Mouse (Mus musculus): ENCODE measurements at regions not wholly inside any gene's neighbourhood (a gene's known extent, or its start where the extent isn't known, plus 50 kb on each side); places are given as distances from the start of the nearest gene placed in this dataset.
A peak's percentile ranks its signal among the peaks of the same experiment; 100 is the strongest.

DNA sequence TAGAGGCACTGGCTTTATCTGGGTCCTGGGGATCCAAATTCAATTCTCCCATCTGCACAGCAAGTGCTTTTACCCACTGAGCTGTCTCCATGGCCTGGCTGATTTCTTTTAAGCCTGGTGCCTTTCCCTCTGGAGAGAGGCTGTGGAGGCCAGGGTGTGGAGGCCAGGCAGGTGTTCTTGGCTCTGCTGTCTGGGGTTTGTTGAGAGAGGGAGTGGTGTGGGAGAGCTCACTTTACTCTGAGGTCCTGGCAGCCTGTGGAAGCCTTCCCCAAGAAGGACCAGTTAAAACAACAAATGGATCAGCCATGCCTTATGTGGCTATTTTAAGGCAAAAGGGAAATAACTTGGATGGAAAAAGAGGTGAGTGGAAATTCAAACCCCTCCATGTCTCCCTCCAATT, 86.5 kb downstream of the Rpl14 start:
- DNase-seq, result no peak
- Histone ChIP-seq H3K79me2 (replicated peaks; ENCODE audit: control insufficient read depth, insufficient read depth, low read length) (no peaks in the 10 kb centered on the region), H3K27ac (peak overlapping the region; percentile 13), H3K36me3 (ENCODE audit: control insufficient read depth, insufficient read depth, low read length) (no peaks in the 10 kb centered on the region), H3K4me1 (ENCODE audit: control insufficient read depth, insufficient read depth, low read length) (peaks cover 14% of the 10 kb centered on the region), H3K4me3 (no peak overlapping the region), H3K9ac (ENCODE audit: low read depth, low read length) (no peak overlapping the region), H3K27me3 (ENCODE audit: control insufficient read depth, insufficient read depth, low read length) (no peaks in the 10 kb centered on the region)
- intact Hi-C loops (cut with DNase I), result loop anchor here (2.0 to 5.0 kb wide), 4 partner anchors 83 to 400 kb away; no protein-coding TSS in a partner anchor
- TF ChIP-seq CTCF (IDR thresholded peaks at IDR 0.05) (no peak), POLR2A (IDR thresholded peaks at IDR 0.05; ENCODE audit: insufficient read depth, low read depth, low read length) (no peak), EP300 (IDR thresholded peaks at IDR 0.05; ENCODE audit: insufficient read depth, low read depth, low read length) (no peak)

DNA sequence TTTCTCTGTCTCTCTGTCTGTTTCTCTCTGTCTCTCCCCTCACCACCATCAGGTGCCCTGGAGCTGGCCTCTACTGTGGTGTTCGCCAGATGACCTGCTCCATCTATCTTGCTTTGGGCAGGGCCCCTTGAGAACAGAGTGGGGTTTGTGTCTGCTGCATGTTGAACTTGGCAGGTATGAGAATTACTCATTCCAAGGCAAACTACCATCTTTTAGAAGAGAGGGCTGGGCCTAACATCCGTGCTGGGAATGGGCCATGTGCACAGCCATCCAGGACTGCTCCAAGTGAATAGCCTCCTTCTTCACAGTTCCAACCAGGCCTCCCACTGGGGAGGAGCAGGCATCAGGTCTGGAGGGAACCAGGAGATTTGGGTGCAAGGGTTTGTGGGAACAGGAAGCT, 87.3 kb downstream of the Rpl14 start:
- no peak overlapping the region for H3K9ac ChIP-seq (ENCODE audit: low read depth, low read length)
- intact Hi-C loops (cut with DNase I), result loop anchor here (5.0 kb wide), 3 partner anchors 114 to 399 kb away; no protein-coding TSS in a partner anchor
- H3K4me1 ChIP-seq (ENCODE audit: control insufficient read depth, insufficient read depth, low read length), result peaks cover 14% of the 10 kb centered on the region
- 0 out of 2 replicates have a peak, but pooled peaks have one; percentile 26 for TF ChIP-seq EP300 (IDR thresholded peaks at IDR 0.05; ENCODE audit: insufficient read depth, low read depth, low read length)
- TF ChIP-seq CTCF (IDR thresholded peaks at IDR 0.05), result no peak
- peak overlapping the region; percentile 13; the same call in 1 of the 2 replicates for H3K27ac ChIP-seq
- H3K4me3 ChIP-seq, result no peak overlapping the region
- DNase-seq, result peak in 1 of 2 experiments; percentile 63
- H3K36me3 ChIP-seq (ENCODE audit: control insufficient read depth, insufficient read depth, low read length), result no peaks in the 10 kb centered on the region
- H3K79me2 ChIP-seq (replicated peaks; ENCODE audit: control insufficient read depth, insufficient read depth, low read length), result no peaks in the 10 kb centered on the region
- H3K27me3 ChIP-seq (ENCODE audit: control insufficient read depth, insufficient read depth, low read length), result no peaks in the 10 kb centered on the region
- WGBS, result 74% methylated on average over 2 of the region's 2 CpGs

DNA sequence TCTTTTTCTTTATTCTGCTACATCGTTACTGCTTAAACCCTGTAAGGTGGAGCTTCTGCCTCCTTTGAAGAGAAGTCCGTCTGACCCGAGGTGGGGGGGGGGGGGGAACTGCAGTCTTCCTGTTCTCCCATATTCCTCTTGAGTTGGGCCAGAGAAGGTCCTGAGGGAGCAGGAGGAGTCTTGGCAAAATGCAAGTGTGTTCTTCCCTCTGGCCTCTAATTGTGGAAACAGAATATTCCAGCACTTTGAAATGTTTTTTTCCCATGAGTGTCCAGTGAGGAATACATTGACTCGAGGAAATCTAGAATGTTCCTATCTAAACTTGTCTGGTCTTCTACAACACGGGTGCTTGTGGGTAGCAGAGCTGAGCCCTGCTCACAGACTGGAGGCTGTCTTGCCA, 90.0 kb downstream of the Rpl14 start:
- Histone ChIP-seq H3K27me3 (ENCODE audit: control insufficient read depth, insufficient read depth, low read length) (no peaks in the 10 kb centered on the region), H3K9ac (ENCODE audit: low read depth, low read length) (no peak overlapping the region), H3K79me2 (replicated peaks; ENCODE audit: control insufficient read depth, insufficient read depth, low read length) (no peaks in the 10 kb centered on the region), H3K4me1 (ENCODE audit: control insufficient read depth, insufficient read depth, low read length) (peaks cover 14% of the 10 kb centered on the region), H3K27ac (peak overlapping the region; percentile 83), H3K36me3 (ENCODE audit: control insufficient read depth, insufficient read depth, low read length) (no peaks in the 10 kb centered on the region), H3K4me3 (no peak overlapping the region)
- whole genome bisulfite sequencing, result 27% methylated on average over 5 of the region's 5 CpGs
- TF ChIP-seq EP300 (IDR thresholded peaks at IDR 0.05; ENCODE audit: insufficient read depth, low read depth, low read length) (peak; percentile 65; the same call in 1 of the 2 replicates), POLR2A (IDR thresholded peaks at IDR 0.05; ENCODE audit: insufficient read depth, low read depth, low read length) (no peak), CTCF (IDR thresholded peaks at IDR 0.05) (no peak)
- peak in 1 of 2 experiments; percentile 55 for DNase-seq
- intact Hi-C loops (cut with DNase I), result no loop called here

DNA sequence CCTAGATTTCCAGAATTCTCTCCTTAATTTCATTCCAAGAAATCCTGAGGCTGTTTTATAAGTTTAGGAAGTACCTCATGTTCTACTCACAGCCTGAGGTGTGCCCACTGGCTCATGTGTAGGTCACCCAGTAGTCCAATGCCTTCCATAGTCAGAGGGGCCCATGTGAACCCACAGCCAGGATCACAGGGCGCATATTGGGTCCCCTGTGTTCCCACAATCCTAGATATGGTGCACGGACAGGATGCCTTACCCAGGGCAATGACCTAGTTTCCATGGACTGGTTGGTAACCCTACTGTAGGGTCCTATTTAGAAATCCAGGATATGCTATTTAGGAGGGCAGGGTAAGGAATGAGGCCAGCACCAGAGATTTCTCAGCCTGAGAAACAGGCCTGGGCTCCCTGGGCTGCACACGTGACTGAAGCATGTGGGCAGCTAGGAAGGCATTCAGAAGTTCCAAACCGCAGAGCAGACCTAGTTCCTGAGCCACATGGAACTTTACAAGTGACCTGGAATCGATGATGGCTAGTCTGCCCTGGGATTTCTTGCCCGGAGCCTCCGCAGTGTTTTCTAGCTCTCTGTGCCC, 90.5 kb downstream of the Rpl14 start:
- no peaks in the 10 kb centered on the region for H3K79me2 ChIP-seq (replicated peaks; ENCODE audit: control insufficient read depth, insufficient read depth, low read length)
- WGBS, result 75% methylated on average over 7 of the region's 7 CpGs
- H3K27me3 ChIP-seq (ENCODE audit: control insufficient read depth, insufficient read depth, low read length), result no peaks in the 10 kb centered on the region
- no peak overlapping the region for H3K4me3 ChIP-seq
- H3K4me1 ChIP-seq (ENCODE audit: control insufficient read depth, insufficient read depth, low read length), result peaks cover 14% of the 10 kb centered on the region
- DNase-seq, result no peak
- H3K36me3 ChIP-seq (ENCODE audit: control insufficient read depth, insufficient read depth, low read length), result no peaks in the 10 kb centered on the region
- H3K27ac ChIP-seq, result peak overlapping the region; percentile 83
- H3K9ac ChIP-seq (ENCODE audit: low read depth, low read length), result no peak overlapping the region
- no peak for TF ChIP-seq CTCF (IDR thresholded peaks at IDR 0.05)
- no peak for TF ChIP-seq EP300 (IDR thresholded peaks at IDR 0.05; ENCODE audit: insufficient read depth, low read depth, low read length)
- no peak for TF ChIP-seq POLR2A (IDR thresholded peaks at IDR 0.05; ENCODE audit: insufficient read depth, low read depth, low read length)
- intact Hi-C loops (cut with DNase I), result no loop called here

DNA sequence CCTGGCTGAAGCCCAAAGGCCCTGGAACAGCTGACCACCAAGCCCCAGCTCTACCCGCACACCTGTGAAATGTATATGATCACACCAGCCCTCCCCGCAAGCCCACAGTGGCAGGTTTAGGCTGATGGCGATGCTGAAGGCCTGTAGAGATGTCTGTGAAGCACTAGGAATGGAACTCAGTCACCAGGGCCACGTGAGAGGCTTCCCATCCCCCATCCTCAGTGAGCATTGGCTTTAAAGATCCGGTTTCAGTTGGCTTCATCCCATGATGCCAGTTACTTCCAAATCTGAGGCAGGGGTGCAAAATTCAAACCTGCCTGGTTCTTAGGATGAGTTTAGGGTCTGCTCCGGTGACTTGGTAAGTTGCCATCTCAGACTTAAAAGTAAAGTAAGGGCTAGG, 91.9 kb downstream of the Rpl14 start:
- no peaks in the 10 kb centered on the region for H3K36me3 ChIP-seq (ENCODE audit: control insufficient read depth, insufficient read depth, low read length)
- TF ChIP-seq CTCF (IDR thresholded peaks at IDR 0.05) (no peak), EP300 (IDR thresholded peaks at IDR 0.05; ENCODE audit: insufficient read depth, low read depth, low read length) (no peak)
- DNase-seq, result no peak
- no peak overlapping the region for H3K9ac ChIP-seq (ENCODE audit: low read depth, low read length)
- no peak overlapping the region for H3K27ac ChIP-seq
- H3K4me1 ChIP-seq (ENCODE audit: control insufficient read depth, insufficient read depth, low read length), result peaks cover 9% of the 10 kb centered on the region
- no peaks in the 10 kb centered on the region for H3K27me3 ChIP-seq (ENCODE audit: control insufficient read depth, insufficient read depth, low read length)
- WGBS, result 72% methylated on average over 6 of the region's 6 CpGs
- H3K4me3 ChIP-seq, result no peak overlapping the region
- H3K79me2 ChIP-seq (replicated peaks; ENCODE audit: control insufficient read depth, insufficient read depth, low read length), result no peaks in the 10 kb centered on the region
- intact Hi-C loops (cut with DNase I), result no loop called here

DNA sequence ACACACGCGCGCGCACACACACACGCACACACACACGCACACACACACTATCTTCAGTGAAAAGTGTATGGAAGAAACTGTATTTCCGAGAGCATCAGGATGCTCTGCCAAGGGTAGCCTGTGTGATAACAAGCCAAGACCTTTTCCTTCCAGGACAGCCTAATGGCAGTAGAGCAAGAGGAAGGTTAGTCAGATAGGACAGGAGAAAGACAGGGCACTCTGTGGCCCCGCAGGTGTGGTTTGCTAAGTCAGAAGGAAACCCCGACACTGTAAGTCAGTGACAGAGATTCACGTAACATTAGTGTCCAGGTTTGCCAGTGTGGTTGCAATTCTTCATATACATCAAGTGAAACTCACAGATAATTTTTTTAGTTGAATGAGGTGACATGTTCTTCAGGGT, 92.8 kb downstream of the Rpl14 start:
- no peak overlapping the region for H3K27ac ChIP-seq
- H3K9ac ChIP-seq (ENCODE audit: low read depth, low read length), result no peak overlapping the region
- intact Hi-C loops (cut with DNase I), result no loop called here
- no peak for DNase-seq
- peaks cover 9% of the 10 kb centered on the region for H3K4me1 ChIP-seq (ENCODE audit: control insufficient read depth, insufficient read depth, low read length)
- H3K27me3 ChIP-seq (ENCODE audit: control insufficient read depth, insufficient read depth, low read length), result no peaks in the 10 kb centered on the region
- H3K4me3 ChIP-seq, result no peak overlapping the region
- 86% methylated on average over 10 of the region's 10 CpGs for WGBS
- no peaks in the 10 kb centered on the region for H3K36me3 ChIP-seq (ENCODE audit: control insufficient read depth, insufficient read depth, low read length)
- H3K79me2 ChIP-seq (replicated peaks; ENCODE audit: control insufficient read depth, insufficient read depth, low read length), result no peaks in the 10 kb centered on the region
- no peak for TF ChIP-seq POLR2A (IDR thresholded peaks at IDR 0.05; ENCODE audit: insufficient read depth, low read depth, low read length)
- TF ChIP-seq CTCF (IDR thresholded peaks at IDR 0.05), result no peak
- no peak for TF ChIP-seq EP300 (IDR thresholded peaks at IDR 0.05; ENCODE audit: insufficient read depth, low read depth, low read length)
